Mouse (Mus musculus) heart, postnatal 0 days (tissue): ENCODE results near the gene Ofcc1.

Experiments used
- CTCF ChIP-seq: IDR thresholded peaks from 2 replicates; pipeline ENCODE4 v1.5.1; 2016; ENCODE audit warnings: antibody characterized with exemption, control low read depth, low read depth
- EP300 ChIP-seq: IDR thresholded peaks from 2 replicates; pipeline ENCODE4 v1.6.1; 2016; ENCODE audit warnings: antibody characterized with exemption, low read depth

GRCm38 (mm10) chr13:39979294-39980061, 381.8 kb downstream of the Ofcc1 start:
- TF ChIP-seq CTCF (no peak), EP300 (no peak)
